Mouse (Mus musculus): Measurements from ENCODE around the gene Ofd1. TPM values are rescaled to one million over a fixed set of nuclear protein-coding genes. Genes with fewer than 3 reads are reported as not detected.

Gene Ofd1
- polyA plus RNA-seq, 1 experiment from 2014 or later: 17.9 TPM

GRCm38 (mm10) chrX:166434812-166435211, 5.7 kb downstream of the Ofd1 start:
- in situ Hi-C loops (cut with MboI; ENCODE audit: low pct_unique_long_range_greater_than_20kb): loop anchor here (5.0 to 25.0 kb wide), 2 partner anchors 217 to 1898 kb away; no protein-coding TSS in a partner anchor
- DNase-seq (ENCODE audit: low read depth, low spot score): no peak
- no peak for TF ChIP-seq CTCF (IDR thresholded peaks at IDR 0.05)
- ChIA-PET POLR2A (no interaction called here), CTCF (no interaction called here)
- ATAC-seq: no peak
- peaks cover 14% of the 10 kb centered on the region for H3K27me3 ChIP-seq

- in situ Hi-C loops (cut with MboI; ENCODE audit: low pct_unique_long_range_greater_than_20kb): loop anchor here (10.0 kb wide), 1 partner anchor 241 kb away; the partner anchor contains the start of gene Gemin8
- peaks cover 6% of the 10 kb centered on the region for H3K27me3 ChIP-seq
- peak; percentile 30 for TF ChIP-seq CTCF (IDR thresholded peaks at IDR 0.05)
- ChIA-PET POLR2A (no interaction called here), CTCF (interaction anchor here (0.7 to 3.3 kb wide), 8 partner anchors 8 to 242 kb away, joined by 3 to 25 read pairs (median 3); no protein-coding TSS in a partner anchor)
- DNase-seq (ENCODE audit: low read depth, low spot score) (no peak), ATAC-seq (no peak)
These were observed 24.3 kb downstream of the Ofd1 start for GRCm38 (mm10) chrX:166416196-166416595.

GRCm38 (mm10) chrX:166407865-166408264, 32.6 kb downstream of the Ofd1 start:
- peak; percentile 35 for ATAC-seq
- POLR2A ChIA-PET: no interaction called here
- no peak for DNase-seq (ENCODE audit: low read depth, low spot score)
- TF ChIP-seq CTCF (IDR thresholded peaks at IDR 0.05): no peak
- CTCF ChIA-PET: interaction anchor here (1.3 kb wide), 1 partner anchor 8 kb away, joined by 3 read pairs; no protein-coding TSS in a partner anchor
- H3K27me3 ChIP-seq: peaks cover 11% of the 10 kb centered on the region
- in situ Hi-C loops (cut with MboI; ENCODE audit: low pct_unique_long_range_greater_than_20kb): no loop called here

GRCm38 (mm10) chrX:166393753-166394152, 46.8 kb downstream of the Ofd1 start:
- in situ Hi-C loops (cut with MboI; ENCODE audit: low pct_unique_long_range_greater_than_20kb): no loop called here
- peak; percentile 22 for TF ChIP-seq CTCF (IDR thresholded peaks at IDR 0.05)
- ChIA-PET POLR2A (no interaction called here), CTCF (interaction anchor here (0.6 to 1.5 kb wide), 2 partner anchors 11 to 22 kb away, joined by 3 to 4 read pairs; no protein-coding TSS in a partner anchor)
- DNase-seq (ENCODE audit: low read depth, low spot score): no peak
- no peak for ATAC-seq
- peaks cover 4% of the 10 kb centered on the region for H3K27me3 ChIP-seq

GRCm38 (mm10) chrX:166386656-166387055, 53.8 kb downstream of the Ofd1 start:
- no peak for ATAC-seq
- POLR2A ChIA-PET: no interaction called here
- in situ Hi-C loops (cut with MboI; ENCODE audit: low pct_unique_long_range_greater_than_20kb): no loop called here

GRCm38 (mm10) chrX:166384935-166385334, 55.6 kb downstream of the Ofd1 start:
- DNase-seq (ENCODE audit: low read depth, low spot score) (peak; percentile 53), ATAC-seq (peak; percentile 97)
- in situ Hi-C loops (cut with MboI; ENCODE audit: low pct_unique_long_range_greater_than_20kb): no loop called here
- H3K27me3 ChIP-seq: peaks cover 8% of the 10 kb centered on the region
- no peak for TF ChIP-seq CTCF (IDR thresholded peaks at IDR 0.05)
- CTCF ChIA-PET: interaction anchor here (1.4 kb wide), 1 partner anchor 76 kb away, joined by 5 read pairs; no protein-coding TSS in a partner anchor
- POLR2A ChIA-PET: no interaction called here

More at GRCm38 (mm10) chrX:166386656-166387055, 53.8 kb downstream of the Ofd1 start:
- CTCF ChIA-PET: no interaction called here
- TF ChIP-seq CTCF (IDR thresholded peaks at IDR 0.05): no peak
- no peak for DNase-seq (ENCODE audit: low read depth, low spot score)
- H3K27me3 ChIP-seq: peaks cover 8% of the 10 kb centered on the region

- DNase-seq (ENCODE audit: low read depth, low spot score): no peak
- ChIA-PET CTCF (no interaction called here), POLR2A (no interaction called here)
- TF ChIP-seq CTCF (IDR thresholded peaks at IDR 0.05): no peak
- in situ Hi-C loops (cut with MboI; ENCODE audit: low pct_unique_long_range_greater_than_20kb): no loop called here
- no peak for ATAC-seq
- peaks cover 3% of the 10 kb centered on the region for H3K27me3 ChIP-seq
These were observed 56.9 kb downstream of the Ofd1 start for GRCm38 (mm10) chrX:166383606-166384005.

GRCm38 (mm10) chrX:166378652-166379051, 61.9 kb downstream of the Ofd1 start:
- ChIA-PET CTCF (interaction anchor here (0.8 kb wide), 1 partner anchor 31 kb away, joined by 3 read pairs; no protein-coding TSS in a partner anchor), POLR2A (no interaction called here)
- in situ Hi-C loops (cut with MboI; ENCODE audit: low pct_unique_long_range_greater_than_20kb): no loop called here
- no peak for ATAC-seq
- DNase-seq (ENCODE audit: low read depth, low spot score): no peak
- peak; percentile 12 for TF ChIP-seq CTCF (IDR thresholded peaks at IDR 0.05)
- peaks cover 4% of the 10 kb centered on the region for H3K27me3 ChIP-seq

- DNase-seq (ENCODE audit: low read depth, low spot score) (no peak), ATAC-seq (no peak)
- peaks cover 5% of the 10 kb centered on the region for H3K27me3 ChIP-seq
- TF ChIP-seq CTCF (IDR thresholded peaks at IDR 0.05): no peak
- POLR2A ChIA-PET: no interaction called here
- CTCF ChIA-PET: no interaction called here
- in situ Hi-C loops (cut with MboI; ENCODE audit: low pct_unique_long_range_greater_than_20kb): no loop called here
These were observed 63.7 kb downstream of the Ofd1 start for GRCm38 (mm10) chrX:166376681-166377328.

- H3K27me3 ChIP-seq: peaks cover 14% of the 10 kb centered on the region
- in situ Hi-C loops (cut with MboI; ENCODE audit: low pct_unique_long_range_greater_than_20kb): loop anchor here (10.0 to 25.0 kb wide), 2 partner anchors 289 to 1828 kb away; no protein-coding TSS in a partner anchor
- ATAC-seq (no peak), DNase-seq (ENCODE audit: low read depth, low spot score) (no peak)
- ChIA-PET POLR2A (no interaction called here), CTCF (interaction anchor here (1.6 to 2.3 kb wide), 2 partner anchors 14 to 17 kb away, joined by 3 to 9 read pairs; no protein-coding TSS in a partner anchor)
- no peak for TF ChIP-seq CTCF (IDR thresholded peaks at IDR 0.05)
These were observed 74.9 kb downstream of the Ofd1 start for GRCm38 (mm10) chrX:166365458-166366213.

- ATAC-seq: no peak
- peaks cover 7% of the 10 kb centered on the region for H3K27me3 ChIP-seq
- no peak for DNase-seq (ENCODE audit: low read depth, low spot score)
- no peak for TF ChIP-seq CTCF (IDR thresholded peaks at IDR 0.05)
- in situ Hi-C loops (cut with MboI; ENCODE audit: low pct_unique_long_range_greater_than_20kb): loop anchor here (10.0 to 25.0 kb wide), 2 partner anchors 294 to 1823 kb away; no protein-coding TSS in a partner anchor
- POLR2A ChIA-PET: no interaction called here
- CTCF ChIA-PET: no interaction called here
These were observed 80.0 kb downstream of the Ofd1 start for GRCm38 (mm10) chrX:166360455-166360854.

Measured in Patski (cell line).